In the genomic region with DNA sequence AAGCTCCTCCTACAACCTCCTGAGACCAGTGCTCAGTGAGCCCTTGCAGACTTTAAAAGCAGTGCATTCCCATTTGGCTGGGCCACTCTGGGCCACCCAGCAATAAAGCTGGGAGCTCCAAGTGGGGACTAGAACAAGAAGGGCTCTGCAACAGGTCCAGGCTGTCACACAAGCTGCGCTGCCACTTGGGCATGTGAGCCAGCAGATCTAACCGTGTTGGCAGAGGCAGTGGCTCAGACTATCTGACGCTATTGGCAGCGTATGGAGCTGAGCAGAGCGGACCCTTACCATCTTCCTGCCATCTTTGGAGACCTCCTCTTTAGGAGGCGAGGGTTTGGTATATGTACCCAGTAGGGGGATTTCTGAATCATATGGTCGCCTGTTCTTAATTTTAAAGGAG, we compare ENCODE assay signal across 16 mouse cellular contexts.
A peak's percentile ranks its signal among the peaks of the same experiment; 100 is the strongest.
DNase-seq lines count a peak whose midpoint lies in the region; ATAC-seq lines count a peak whose summit lies in the region.
"Had no signal": no experiment of that assay in that cellular context is flagged by ENCODE, and none has a peak within 500 bp of the region (broad histone marks: within the 10 kb centered on the region; RNA-seq: fewer than 3 reads in every experiment).

No protein-coding gene starts in this region.

- no peak for DNase-seq in forebrain, embryonic 10.5 days (ENCODE audit: extremely low spot score, low spot score)
- peak; percentile 68 to 81 for DNase-seq in cerebellum, adult 18-20 months
- DNase-seq in frontal cortex, postnatal 10 days (ENCODE audit: low spot score in 2 of 2): peak; percentile 36 to 44
- DNase-seq in left cerebral cortex, postnatal 36 days (ENCODE audit: low spot score in 2 of 2): peak; percentile 60 to 64
- DNase-seq in urinary bladder, postnatal 25 days (ENCODE audit: low spot score): no peak
- no peak for DNase-seq in midbrain, embryonic 14.5 days
- DNase-seq: gastrocnemius, postnatal 25 days; lung, embryonic 14.5 days had no signal

- no peaks in the 10 kb centered on the region for H3K9me3 ChIP-seq in forebrain, embryonic 15.5 days
- H3K9me3 ChIP-seq in forebrain, embryonic 10.5 days: no peaks in the 10 kb centered on the region
- H3K9me3 ChIP-seq in intestine, embryonic 16.5 days (ENCODE audit: control insufficient read depth, low read length): no peaks in the 10 kb centered on the region
- H3K9me3 ChIP-seq in midbrain, embryonic 14.5 days (ENCODE audit: control insufficient read depth, low read length): no peaks in the 10 kb centered on the region
- H3K9me3 ChIP-seq: hindbrain, embryonic 15.5 days; limb, embryonic 15.5 days; megakaryocyte, embryonic 14.5 days had no signal

- no peak overlapping the region for H3K9ac ChIP-seq in forebrain, embryonic 15.5 days (replicated peaks)
- no peak overlapping the region for H3K9ac ChIP-seq in intestine, embryonic 16.5 days (ENCODE audit: low read depth, low read length)
- H3K9ac ChIP-seq in midbrain, embryonic 14.5 days (replicated peaks; ENCODE audit: low read length): no peak overlapping the region
- H3K9ac ChIP-seq: hindbrain, embryonic 15.5 days; limb, embryonic 15.5 days; lung, embryonic 14.5 days had no signal

- intact Hi-C loops in left cerebral cortex, postnatal 36 days (cut with DNase I): no loop called here

- no peak overlapping the region for H3K27ac ChIP-seq in forebrain, embryonic 15.5 days (replicated peaks)
- H3K27ac ChIP-seq in forebrain, embryonic 10.5 days: no peak overlapping the region
- no peak overlapping the region for H3K27ac ChIP-seq in intestine, embryonic 16.5 days (ENCODE audit: low read length)
- H3K27ac ChIP-seq in midbrain, embryonic 14.5 days (replicated peaks; ENCODE audit: low read depth, low read length): no peak overlapping the region
- H3K27ac ChIP-seq: hindbrain, embryonic 15.5 days; kidney, postnatal 0 days; limb, embryonic 15.5 days had no signal

- H3K4me3 ChIP-seq in forebrain, embryonic 15.5 days: no peak overlapping the region
- H3K4me3 ChIP-seq in forebrain, embryonic 10.5 days: no peak overlapping the region
- H3K4me3 ChIP-seq in intestine, embryonic 16.5 days (ENCODE audit: low read length): no peak overlapping the region
- no peak overlapping the region for H3K4me3 ChIP-seq in midbrain, embryonic 14.5 days (replicated peaks; ENCODE audit: low read depth, low read length)
- H3K4me3 ChIP-seq: erythroblast, embryonic 14.5 days; hindbrain, embryonic 15.5 days; limb, embryonic 15.5 days; megakaryocyte, embryonic 14.5 days had no signal

- peaks cover 11% of the 10 kb centered on the region; the same call in 1 of the 2 replicates for H3K4me1 ChIP-seq in forebrain, embryonic 15.5 days
- peaks cover 6% of the 10 kb centered on the region; the same call in 1 of the 2 replicates for H3K4me1 ChIP-seq in forebrain, embryonic 10.5 days
- H3K4me1 ChIP-seq in intestine, embryonic 16.5 days (ENCODE audit: control insufficient read depth, insufficient read depth, low read length): no peaks in the 10 kb centered on the region
- no peaks in the 10 kb centered on the region for H3K4me1 ChIP-seq in midbrain, embryonic 14.5 days (ENCODE audit: control insufficient read depth, insufficient read depth, low read length)
- H3K4me1 ChIP-seq: limb, embryonic 15.5 days; megakaryocyte, embryonic 14.5 days had no signal

- no peak overlapping the region for H3K4me2 ChIP-seq in forebrain, embryonic 15.5 days (replicated peaks)
- H3K4me2 ChIP-seq in intestine, embryonic 16.5 days (ENCODE audit: low read depth, low read length): no peak overlapping the region
- no peak overlapping the region for H3K4me2 ChIP-seq in midbrain, embryonic 14.5 days (ENCODE audit: low read length)
- H3K4me2 ChIP-seq: hindbrain, embryonic 15.5 days; limb, embryonic 15.5 days; lung, embryonic 14.5 days had no signal

- no peaks in the 10 kb centered on the region for H3K36me3 ChIP-seq in forebrain, embryonic 15.5 days
- H3K36me3 ChIP-seq in forebrain, embryonic 10.5 days (replicated peaks): no peaks in the 10 kb centered on the region
- no peaks in the 10 kb centered on the region for H3K36me3 ChIP-seq in intestine, embryonic 16.5 days (ENCODE audit: control insufficient read depth, insufficient read depth, low read length)
- no peaks in the 10 kb centered on the region for H3K36me3 ChIP-seq in midbrain, embryonic 14.5 days (ENCODE audit: control insufficient read depth, insufficient read depth, low read length)
- H3K36me3 ChIP-seq: G1E; hindbrain, embryonic 15.5 days; limb, embryonic 15.5 days had no signal

- WGBS in forebrain, embryonic 15.5 days: 53% methylated on average over 7 of the region's 7 CpGs
- WGBS in forebrain, embryonic 10.5 days: 85% methylated on average over 7 of the region's 7 CpGs
- 79% methylated on average over 7 of the region's 7 CpGs for WGBS in intestine, embryonic 16.5 days
- 86% methylated on average over 7 of the region's 7 CpGs for WGBS in midbrain, embryonic 14.5 days

- no peaks in the 10 kb centered on the region for H3K27me3 ChIP-seq in forebrain, embryonic 15.5 days
- H3K27me3 ChIP-seq in forebrain, embryonic 10.5 days (ENCODE audit: poor library complexity, severe bottlenecking): no peaks in the 10 kb centered on the region
- H3K27me3 ChIP-seq in intestine, embryonic 16.5 days (replicated peaks; ENCODE audit: control insufficient read depth, insufficient read depth, low read length): no peaks in the 10 kb centered on the region
- H3K27me3 ChIP-seq in midbrain, embryonic 14.5 days (ENCODE audit: control insufficient read depth, insufficient read depth, low read length): no peaks in the 10 kb centered on the region
- H3K27me3 ChIP-seq: hindbrain, embryonic 15.5 days; limb, embryonic 15.5 days had no signal

- peak; percentile 80 for ATAC-seq in forebrain, embryonic 15.5 days (replicated peaks)
- no peak for ATAC-seq in intestine, embryonic 16.5 days
- ATAC-seq in midbrain, embryonic 14.5 days (ENCODE audit: low FRiP score, low TSS enrichment): no peak

Comparison
In these comparisons a context has a peak if more than half of its experiments do, and no peak if none do; other contexts are left out.
1. DNase-seq: peak in cerebellum, adult 18-20 months (2 of 2), frontal cortex, postnatal 10 days (2 of 2) and left cerebral cortex, postnatal 36 days (2 of 2); none in forebrain, embryonic 10.5 days (single experiment), urinary bladder, postnatal 25 days (single experiment) and midbrain, embryonic 14.5 days (single experiment).